Mouse (Mus musculus): ENCODE measurements around the gene Yipf1. TPM values are rescaled to one million over a fixed set of nuclear protein-coding genes. Genes with fewer than 3 reads are reported as not detected.

Yipf1 gene
- polyA plus RNA-seq, 1 experiment from 2014 or later = 35.9 TPM

DNA sequence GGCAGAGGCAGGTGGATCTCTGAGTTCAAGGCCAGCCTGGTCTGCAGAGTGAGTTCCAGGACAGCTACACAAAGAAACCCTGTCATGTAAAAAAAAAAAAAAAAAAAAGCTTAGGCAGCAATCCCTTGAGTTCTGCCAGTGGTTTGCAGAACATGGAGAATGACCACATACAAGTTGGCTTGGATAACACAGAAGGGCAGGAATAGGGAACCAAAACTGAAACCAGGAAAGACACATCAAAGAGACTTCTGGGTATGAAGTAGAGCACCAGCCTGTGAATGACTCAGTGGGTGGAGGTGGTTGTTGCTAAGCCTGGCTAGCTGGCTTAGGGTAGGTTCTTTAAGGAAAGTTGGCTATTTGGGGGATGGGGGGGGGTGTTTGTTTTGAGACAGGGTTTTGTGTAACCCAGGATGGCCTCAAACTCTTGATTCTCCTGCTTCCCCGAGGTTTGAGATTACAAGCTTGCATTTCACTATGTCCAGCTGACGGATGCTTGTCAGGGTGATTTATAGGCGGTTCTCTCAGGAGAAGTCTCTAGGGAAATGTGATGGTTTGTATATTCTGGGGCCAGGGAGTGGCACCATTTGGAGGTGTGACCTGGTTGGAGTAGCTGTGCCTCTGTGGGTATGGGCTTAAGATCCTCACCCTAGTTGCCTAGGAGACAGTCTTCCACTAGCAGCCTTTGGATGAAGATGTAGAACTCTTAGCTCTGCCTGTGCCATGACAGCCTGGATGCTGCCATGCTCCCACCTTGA lies 28.5 kb upstream of the Yipf1 start:
- H3K36me3 ChIP-seq (replicated peaks; ENCODE audit: insufficient read depth, low read length) = no peaks in the 10 kb centered on the region
- 0 out of 2 replicates have a peak, but pooled peaks have one; percentile 31 for ATAC-seq
- H3K27me3 ChIP-seq (ENCODE audit: insufficient read depth, low read length) = no peaks in the 10 kb centered on the region
- TF ChIP-seq EP300 (IDR thresholded peaks at IDR 0.05; ENCODE audit: low read depth) (no peak), CTCF (IDR thresholded peaks at IDR 0.05; ENCODE audit: low read depth) (no peak)
- no peaks in the 10 kb centered on the region for H3K4me1 ChIP-seq (ENCODE audit: insufficient read depth)
- no peaks in the 10 kb centered on the region for H3K9me3 ChIP-seq (ENCODE audit: low read length)
- no peak overlapping the region for H3K9ac ChIP-seq (replicated peaks)
- WGBS (ENCODE audit: insufficient replicate concordance) = 67% methylated on average over 3 of the region's 3 CpGs
- H3K4me2 ChIP-seq (ENCODE audit: low read depth, low read length) = no peak overlapping the region
- no peak overlapping the region for H3K4me3 ChIP-seq (ENCODE audit: low read depth, low read length)
- H3K27ac ChIP-seq (ENCODE audit: low read depth) = no peak overlapping the region
- DNase-seq = no peak

DNA sequence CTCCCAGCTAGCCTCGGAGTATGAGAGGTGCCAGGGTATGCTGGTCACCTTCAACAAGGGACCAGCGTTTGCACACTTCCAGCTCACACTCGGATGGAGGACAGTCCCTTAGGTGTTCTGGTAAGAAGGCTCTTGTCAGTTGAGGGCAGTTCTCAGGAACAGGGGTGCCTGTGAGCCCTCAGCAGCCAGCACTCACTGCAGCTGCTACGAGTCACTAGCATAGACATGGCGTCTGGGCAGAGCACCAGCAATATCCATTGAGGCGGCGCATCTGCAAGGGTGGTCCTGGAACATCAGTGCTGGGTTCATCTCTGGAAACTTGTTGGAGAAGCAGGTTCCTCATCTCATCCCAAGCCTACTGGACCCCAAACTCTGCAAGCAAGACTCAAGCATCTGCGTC lies 27.8 kb upstream of the Yipf1 start:
- no peak overlapping the region for H3K4me3 ChIP-seq (ENCODE audit: low read depth, low read length)
- no peak overlapping the region for H3K27ac ChIP-seq (ENCODE audit: low read depth)
- no peaks in the 10 kb centered on the region for H3K36me3 ChIP-seq (replicated peaks; ENCODE audit: insufficient read depth, low read length)
- 83% methylated on average over 8 of the region's 8 CpGs for WGBS (ENCODE audit: insufficient replicate concordance)
- H3K4me2 ChIP-seq (ENCODE audit: low read depth, low read length) = no peak overlapping the region
- no peak overlapping the region for H3K9ac ChIP-seq (replicated peaks)
- TF ChIP-seq EP300 (IDR thresholded peaks at IDR 0.05; ENCODE audit: low read depth) (no peak), CTCF (IDR thresholded peaks at IDR 0.05; ENCODE audit: low read depth) (no peak)
- ATAC-seq (no peak), DNase-seq (no peak)
- no peaks in the 10 kb centered on the region for H3K27me3 ChIP-seq (ENCODE audit: insufficient read depth, low read length)
- H3K9me3 ChIP-seq (ENCODE audit: low read length) = no peaks in the 10 kb centered on the region
- no peaks in the 10 kb centered on the region for H3K4me1 ChIP-seq (ENCODE audit: insufficient read depth)

DNA sequence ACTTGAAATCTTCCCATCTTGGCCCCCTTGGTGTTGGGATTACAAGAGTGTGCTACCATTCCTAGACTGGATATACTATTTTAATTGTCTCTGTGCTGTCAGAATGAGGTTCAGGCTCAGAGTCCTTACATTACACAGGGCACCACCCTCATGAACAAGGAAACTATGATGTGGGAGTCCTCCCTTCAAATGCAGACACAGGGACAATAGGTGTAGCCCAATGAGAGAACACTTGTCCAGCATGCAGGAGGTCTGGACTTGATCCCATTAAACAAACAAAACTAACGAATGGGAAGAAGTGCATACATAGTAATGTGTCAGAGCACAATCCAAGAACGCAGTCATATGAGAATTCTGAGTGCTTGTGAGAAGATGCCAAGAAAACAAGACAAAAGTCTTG lies 26.6 kb upstream of the Yipf1 start:
- no peak for TF ChIP-seq EP300 (IDR thresholded peaks at IDR 0.05; ENCODE audit: low read depth)
- no peak for TF ChIP-seq CTCF (IDR thresholded peaks at IDR 0.05; ENCODE audit: low read depth)
- Histone ChIP-seq H3K36me3 (replicated peaks; ENCODE audit: insufficient read depth, low read length) (no peaks in the 10 kb centered on the region), H3K27me3 (ENCODE audit: insufficient read depth, low read length) (no peaks in the 10 kb centered on the region), H3K4me2 (ENCODE audit: low read depth, low read length) (no peak overlapping the region), H3K4me3 (ENCODE audit: low read depth, low read length) (no peak overlapping the region), H3K27ac (ENCODE audit: low read depth) (no peak overlapping the region), H3K4me1 (ENCODE audit: insufficient read depth) (peaks cover 2% of the 10 kb centered on the region; the same call in 1 of the 2 replicates), H3K9me3 (ENCODE audit: low read length) (no peaks in the 10 kb centered on the region), H3K9ac (replicated peaks) (no peak overlapping the region)
- ATAC-seq = no peak
- no peak for DNase-seq
- WGBS (ENCODE audit: insufficient replicate concordance) = 78% methylated on average over 2 of the region's 2 CpGs

DNA sequence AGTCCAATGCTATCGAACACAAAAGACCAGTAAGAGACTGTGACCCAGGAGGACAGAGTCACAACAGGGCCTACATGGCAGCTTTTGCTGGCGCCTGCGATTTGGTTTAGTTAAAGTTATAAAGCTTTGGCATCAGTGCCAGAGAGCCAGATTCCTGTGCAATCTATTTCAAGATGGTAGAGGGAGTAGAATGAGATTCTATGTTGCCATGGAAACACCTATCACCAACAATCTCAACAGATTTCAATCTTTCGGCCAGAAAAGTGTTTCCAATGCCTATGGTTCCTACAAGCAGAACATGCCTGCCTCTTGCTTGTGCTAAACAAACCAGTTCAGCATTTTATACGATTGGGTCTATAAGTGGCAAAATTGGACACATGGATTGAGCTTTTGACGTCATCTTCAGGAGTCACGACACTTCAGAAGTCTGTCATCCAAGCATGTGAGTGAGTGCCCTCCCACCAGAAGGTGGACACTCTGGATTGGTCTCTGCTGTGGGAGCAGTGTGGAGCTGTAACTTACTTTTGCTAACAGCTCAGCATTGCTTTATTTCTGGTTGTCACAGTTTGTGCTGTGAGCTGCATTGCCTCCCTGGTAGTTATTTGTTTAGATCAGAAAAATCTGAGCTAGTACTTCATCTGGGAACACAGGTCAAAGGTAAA lies 22.4 kb upstream of the Yipf1 start:
- Histone ChIP-seq H3K36me3 (replicated peaks; ENCODE audit: insufficient read depth, low read length) (no peaks in the 10 kb centered on the region), H3K4me2 (ENCODE audit: low read depth, low read length) (no peak overlapping the region), H3K27me3 (ENCODE audit: insufficient read depth, low read length) (no peaks in the 10 kb centered on the region), H3K9ac (replicated peaks) (no peak overlapping the region), H3K4me3 (ENCODE audit: low read depth, low read length) (no peak overlapping the region), H3K9me3 (ENCODE audit: low read length) (no peaks in the 10 kb centered on the region), H3K4me1 (ENCODE audit: insufficient read depth) (peaks cover 2% of the 10 kb centered on the region; the same call in 1 of the 2 replicates), H3K27ac (ENCODE audit: low read depth) (no peak overlapping the region)
- ATAC-seq = no peak
- DNase-seq = no peak
- 80% methylated on average over 7 of the region's 7 CpGs for WGBS (ENCODE audit: insufficient replicate concordance)
- no peak for TF ChIP-seq EP300 (IDR thresholded peaks at IDR 0.05; ENCODE audit: low read depth)

DNA sequence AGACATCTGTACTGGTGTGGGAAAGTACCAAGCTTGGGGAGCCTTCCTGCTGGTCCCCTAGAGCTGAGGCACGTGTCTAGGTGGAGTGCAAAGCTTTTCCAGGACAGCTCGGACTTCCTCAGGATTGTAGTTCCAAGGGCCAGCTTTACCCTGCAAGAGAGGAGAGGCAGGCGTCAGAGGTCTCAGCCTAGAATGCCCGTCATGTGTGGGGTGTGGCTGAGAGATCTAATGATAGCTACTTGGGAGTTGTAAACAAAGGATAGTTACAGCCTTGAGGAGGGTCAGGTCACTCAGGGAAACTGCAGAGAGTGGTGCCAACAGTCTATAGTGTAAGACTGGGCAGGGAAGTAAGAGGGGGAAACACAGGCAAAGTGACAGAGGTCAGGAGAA lies 21.9 kb upstream of the Yipf1 start:
- ATAC-seq (no peak), DNase-seq (no peak)
- no peak overlapping the region for H3K4me3 ChIP-seq (ENCODE audit: low read depth, low read length)
- H3K27ac ChIP-seq (ENCODE audit: low read depth) = no peak overlapping the region
- H3K9me3 ChIP-seq (ENCODE audit: low read length) = no peaks in the 10 kb centered on the region
- peaks cover 2% of the 10 kb centered on the region; the same call in 1 of the 2 replicates for H3K4me1 ChIP-seq (ENCODE audit: insufficient read depth)
- H3K9ac ChIP-seq (replicated peaks) = no peak overlapping the region
- H3K27me3 ChIP-seq (ENCODE audit: insufficient read depth, low read length) = no peaks in the 10 kb centered on the region
- H3K4me2 ChIP-seq (ENCODE audit: low read depth, low read length) = no peak overlapping the region
- WGBS (ENCODE audit: insufficient replicate concordance) = 33% methylated on average over 4 of the region's 4 CpGs
- no peak for TF ChIP-seq EP300 (IDR thresholded peaks at IDR 0.05; ENCODE audit: low read depth)
- TF ChIP-seq CTCF (IDR thresholded peaks at IDR 0.05; ENCODE audit: low read depth) = no peak
- no peaks in the 10 kb centered on the region for H3K36me3 ChIP-seq (replicated peaks; ENCODE audit: insufficient read depth, low read length)

DNA sequence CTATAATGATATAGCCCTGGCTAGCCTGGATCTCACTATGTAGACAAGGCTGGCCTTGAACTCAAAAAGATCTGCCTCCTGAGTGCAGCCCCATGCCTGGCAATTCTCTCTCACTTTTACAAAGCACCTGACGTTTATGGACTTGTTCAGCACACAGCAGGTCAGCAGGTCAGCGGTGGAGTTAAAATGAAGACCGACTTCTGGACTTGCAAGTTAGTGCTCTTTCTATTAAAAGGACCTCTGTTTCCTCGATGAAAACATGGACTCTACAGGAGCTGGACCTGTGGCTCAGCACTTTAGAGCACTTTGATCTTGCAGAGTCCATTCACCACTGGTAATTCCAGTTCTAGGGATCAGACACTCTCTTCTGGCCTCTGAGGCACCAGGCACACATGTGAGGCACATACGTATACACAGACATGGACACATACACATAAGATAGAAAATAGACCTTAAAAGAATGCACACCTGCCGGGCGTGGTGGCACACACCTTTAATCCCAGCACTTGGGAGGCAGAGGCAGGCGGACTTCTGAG lies 16.0 kb upstream of the Yipf1 start:
- Histone ChIP-seq H3K36me3 (replicated peaks; ENCODE audit: insufficient read depth, low read length) (no peaks in the 10 kb centered on the region), H3K4me3 (ENCODE audit: low read depth, low read length) (no peak overlapping the region), H3K27me3 (ENCODE audit: insufficient read depth, low read length) (no peaks in the 10 kb centered on the region), H3K27ac (ENCODE audit: low read depth) (no peak overlapping the region), H3K4me1 (ENCODE audit: insufficient read depth) (peaks cover 12% of the 10 kb centered on the region), H3K4me2 (ENCODE audit: low read depth, low read length) (no peak overlapping the region), H3K9me3 (ENCODE audit: low read length) (no peaks in the 10 kb centered on the region), H3K9ac (replicated peaks) (no peak overlapping the region)
- no peak for DNase-seq
- TF ChIP-seq EP300 (IDR thresholded peaks at IDR 0.05; ENCODE audit: low read depth) = no peak
- no peak for TF ChIP-seq CTCF (IDR thresholded peaks at IDR 0.05; ENCODE audit: low read depth)
- 75% methylated on average over 8 of the region's 8 CpGs for WGBS (ENCODE audit: insufficient replicate concordance)
- ATAC-seq = no peak

Measured in liver, postnatal 0 days (tissue).